Mouse (Mus musculus) lung, postnatal 10 days (tissue): ENCODE measurements around the gene Cavin1.

Source experiments
- DNase-seq: peaks from one replicate; pipeline ENCODE4 v3.0.0; 2021

Gene Cavin1

GRCm38 (mm10) chr11:100908112-100908511, 62.6 kb downstream of the Cavin1 start:
- no peak for DNase-seq

- DNase-seq = no peak
Measured at GRCm38 (mm10) chr11:100906885-100907284, 63.8 kb downstream of the Cavin1 start.
